Mouse (Mus musculus): ENCODE data around the gene Rrp1b. TPM values are rescaled to one million over a fixed set of nuclear protein-coding genes. Genes with fewer than 3 reads are reported as not detected.

Rrp1b gene
- total and polyA plus RNA-seq, 3 experiments, result 60.9 to 149 (median 76.7) TPM

DNA sequence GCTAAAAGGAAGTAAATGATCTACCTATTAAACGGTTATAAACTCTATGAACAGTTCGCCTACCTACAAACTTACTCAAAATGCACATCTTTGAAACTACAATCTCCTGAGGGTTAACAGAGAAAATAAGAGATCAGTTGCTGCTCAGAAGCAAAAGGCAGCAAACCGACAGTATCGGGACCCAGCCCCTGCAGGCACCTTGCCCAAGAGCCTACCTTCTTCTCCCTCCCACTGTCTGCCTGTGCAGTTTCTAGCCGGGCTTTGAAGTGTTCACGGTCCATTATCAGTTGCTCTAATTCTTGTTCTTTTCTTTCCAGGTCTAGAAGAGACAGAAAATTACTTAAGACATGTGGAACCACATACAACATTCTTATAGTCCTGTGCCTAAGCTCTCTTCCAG, 13.3 kb upstream of the Rrp1b start:
- Histone ChIP-seq H3K9me3 (replicated peaks; ENCODE audit: low read length) (no peaks in the 10 kb centered on the region), H3K4me1 (ENCODE audit: control insufficient read depth in 1 of 2, insufficient read depth in 2 of 2) (peaks cover 12 to 29% of the 10 kb centered on the region in 2 experiments), H3K27ac (ENCODE audit: insufficient read depth, low read depth) (no peak overlapping the region), H3K27me3 (replicated peaks) (no peaks in the 10 kb centered on the region), H3K79me2 (replicated peaks; ENCODE audit: control insufficient read depth, extremely low read depth, insufficient read depth, poor library complexity, severe bottlenecking) (no peaks in the 10 kb centered on the region), H3K36me3 (replicated peaks in 1 of 2; ENCODE audit: control insufficient read depth in 1 of 2, insufficient read depth in 1 of 2, low read length in 1 of 2) (no peaks in the 10 kb centered on the region), H3K4me2 (ENCODE audit: insufficient read depth, low read depth, poor library complexity, severe bottlenecking) (no peak overlapping the region), H3K4me3 (replicated peaks in 1 of 3; ENCODE audit: low read depth in 2 of 3, low read length in 2 of 3, poor library complexity in 1 of 3) (no peak overlapping the region), H3K9ac (ENCODE audit: insufficient read depth, low read depth) (no peak overlapping the region)
- TF ChIP-seq MXI1 (IDR thresholded peaks at IDR 0.05; ENCODE audit: low read depth, low read length) (no peak), POLR2A (IDR thresholded peaks at IDR 0.05; ENCODE audit: low read depth, low read length) (no peak), IRF4 (IDR thresholded peaks at IDR 0.05; ENCODE audit: low read depth, low read length) (no peak), USF1 (IDR thresholded peaks at IDR 0.05; ENCODE audit: low read depth, low read length) (no peak), POLR2AphosphoS2 (IDR thresholded peaks at IDR 0.05; ENCODE audit: low read depth, low read length) (no peak), RCOR1 (conservative IDR thresholded peaks at IDR 0.05; ENCODE audit: low read depth, low read length) (no peak), SMC3 (IDR thresholded peaks at IDR 0.05; ENCODE audit: low read depth, low read length) (no peak), E2F4 (IDR thresholded peaks at IDR 0.05; ENCODE audit: insufficient replicate concordance, low read depth, low read length) (no peak), MEF2A (IDR thresholded peaks at IDR 0.05; ENCODE audit: borderline replicate concordance, low read depth, low read length) (no peak), NRF1 (IDR thresholded peaks at IDR 0.05; ENCODE audit: low read depth, low read length) (no peak), CHD2 (IDR thresholded peaks at IDR 0.05; ENCODE audit: low read length) (no peak), CTCF (conservative IDR thresholded peaks at IDR 0.05 in 1 of 2, IDR thresholded peaks at IDR 0.05 in 1 of 2; ENCODE audit: low read depth in 2 of 2, low read length in 2 of 2) (no peak), MAFK (IDR thresholded peaks at IDR 0.05; ENCODE audit: insufficient replicate concordance, low read length) (no peak), BHLHE40 (IDR thresholded peaks at IDR 0.05; ENCODE audit: low read depth, low read length) (no peak), PAX5 (IDR thresholded peaks at IDR 0.05; ENCODE audit: low read length) (no peak), EP300 (IDR thresholded peaks at IDR 0.05; ENCODE audit: low read length) (no peak)
- in situ Hi-C loops (cut with MboI; ENCODE audit: low pct_ligation_motif_present, low pct_unique_long_range_greater_than_20kb, low sequenced_read_pairs) (loop anchor here (5.0 to 10.0 kb wide), 2 partner anchors 150 to 488 kb away; no protein-coding TSS in a partner anchor), dilution Hi-C loops (cut with MboI; ENCODE audit: extremely low pct_ligation_motif_present, extremely low pct_unique_long_range_greater_than_20kb, low sequenced_read_pairs) (no loop called here)
- DNase-seq (ENCODE audit: extremely low read depth), result no peak

DNA sequence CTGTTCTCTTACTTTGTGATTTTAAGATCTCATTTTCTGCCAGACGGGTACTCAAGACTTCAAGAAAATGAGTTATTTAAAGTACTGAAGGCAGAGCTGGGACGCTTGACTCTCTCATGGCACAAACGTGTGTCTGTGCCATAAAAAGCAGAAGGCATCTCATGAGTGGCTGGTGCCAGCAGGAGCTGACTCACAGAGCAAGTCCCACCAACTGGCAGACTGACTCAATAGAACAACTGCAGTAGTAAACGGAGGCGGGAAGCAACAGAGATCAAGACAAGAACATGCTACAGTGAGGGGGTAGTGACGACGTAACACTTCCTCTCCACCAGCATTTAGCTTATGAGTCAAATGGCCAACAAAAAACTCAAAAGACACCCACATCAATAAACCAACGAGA, 12.8 kb upstream of the Rrp1b start:
- in situ Hi-C loops (cut with MboI; ENCODE audit: low pct_ligation_motif_present, low pct_unique_long_range_greater_than_20kb, low sequenced_read_pairs) (loop anchor here (5.0 to 10.0 kb wide), 2 partner anchors 151 to 488 kb away; no protein-coding TSS in a partner anchor), dilution Hi-C loops (cut with MboI; ENCODE audit: extremely low pct_ligation_motif_present, extremely low pct_unique_long_range_greater_than_20kb, low sequenced_read_pairs) (no loop called here)
- no peak for DNase-seq (ENCODE audit: extremely low read depth)
- Histone ChIP-seq H3K79me2 (replicated peaks; ENCODE audit: control insufficient read depth, extremely low read depth, insufficient read depth, poor library complexity, severe bottlenecking) (no peaks in the 10 kb centered on the region), H3K27me3 (replicated peaks) (no peaks in the 10 kb centered on the region), H3K4me2 (ENCODE audit: insufficient read depth, low read depth, poor library complexity, severe bottlenecking) (no peak overlapping the region), H3K4me3 (replicated peaks in 1 of 3; ENCODE audit: low read depth in 2 of 3, low read length in 2 of 3, poor library complexity in 1 of 3) (no peak overlapping the region), H3K4me1 (ENCODE audit: control insufficient read depth in 1 of 2, insufficient read depth in 2 of 2) (peaks cover 12 to 29% of the 10 kb centered on the region in 2 experiments), H3K36me3 (replicated peaks in 1 of 2; ENCODE audit: control insufficient read depth in 1 of 2, insufficient read depth in 1 of 2, low read length in 1 of 2) (no peaks in the 10 kb centered on the region), H3K9ac (ENCODE audit: insufficient read depth, low read depth) (no peak overlapping the region), H3K27ac (ENCODE audit: insufficient read depth, low read depth) (no peak overlapping the region), H3K9me3 (replicated peaks; ENCODE audit: low read length) (no peaks in the 10 kb centered on the region)
- TF ChIP-seq RCOR1 (conservative IDR thresholded peaks at IDR 0.05; ENCODE audit: low read depth, low read length) (no peak), TBP (conservative IDR thresholded peaks at IDR 0.05; ENCODE audit: low read depth, low read length) (no peak), UBTF (IDR thresholded peaks at IDR 0.05; ENCODE audit: low read depth, low read length) (no peak), RAD21 (IDR thresholded peaks at IDR 0.05; ENCODE audit: low read depth, low read length) (no peak; the same call in 1 of the 2 replicates), ZKSCAN1 (IDR thresholded peaks at IDR 0.05; ENCODE audit: borderline replicate concordance, low read depth, low read length) (no peak), BHLHE40 (IDR thresholded peaks at IDR 0.05; ENCODE audit: low read depth, low read length) (no peak), SIN3A (IDR thresholded peaks at IDR 0.05; ENCODE audit: low read length) (no peak), TCF12 (IDR thresholded peaks at IDR 0.05; ENCODE audit: low read depth, low read length) (no peak), IRF4 (IDR thresholded peaks at IDR 0.05; ENCODE audit: low read depth, low read length) (no peak), SMC3 (IDR thresholded peaks at IDR 0.05; ENCODE audit: low read depth, low read length) (no peak; the same call in 1 of the 2 replicates), USF1 (IDR thresholded peaks at IDR 0.05; ENCODE audit: low read depth, low read length) (no peak), HCFC1 (IDR thresholded peaks at IDR 0.05; ENCODE audit: low read depth, low read length) (no peak), ZNF384 (IDR thresholded peaks at IDR 0.05; ENCODE audit: low read depth, low read length) (no peak)
